Mouse (Mus musculus): Measurements from ENCODE around the gene Alad.
"Not testable (repeated sequence)": the region's sequence is repeated elsewhere in the genome, so short reads cannot be mapped to it uniquely, and the experiment has no call there.

Gene Alad

GRCm38 (mm10) chr4:62486162-62486696 lies 33.5 kb downstream of the Alad start:
- DNase-seq (ENCODE audit: low read depth, low spot score), result no peak

- no peak for DNase-seq (ENCODE audit: low read depth, low spot score)
Measured at GRCm38 (mm10) chr4:62485450-62486161, 34.1 kb downstream of the Alad start.

GRCm38 (mm10) chr4:62484928-62485327 lies 34.8 kb downstream of the Alad start:
- no peak for DNase-seq (ENCODE audit: low read depth, low spot score)

- DNase-seq (ENCODE audit: low read depth, low spot score), result no peak
Measured at GRCm38 (mm10) chr4:62480709-62481605, 38.8 kb downstream of the Alad start.

GRCm38 (mm10) chr4:62479937-62480708 lies 39.6 kb downstream of the Alad start, which contains the start of gene Bspry:
Gene Bspry (plus strand): TSS chr4:62480053.
- no peak for DNase-seq (ENCODE audit: low read depth, low spot score)

- DNase-seq (ENCODE audit: low read depth, low spot score), result not testable (repeated sequence)
Measured at GRCm38 (mm10) chr4:62479593-62479936, 40.2 kb downstream of the Alad start.

GRCm38 (mm10) chr4:62477542-62478244 lies 42.0 kb downstream of the Alad start:
- DNase-seq (ENCODE audit: low read depth, low spot score), result no peak

- DNase-seq (ENCODE audit: low read depth, low spot score), result no peak
Measured at GRCm38 (mm10) chr4:62475793-62476192, 43.9 kb downstream of the Alad start.

GRCm38 (mm10) chr4:62475131-62475530 lies 44.6 kb downstream of the Alad start:
- no peak for DNase-seq (ENCODE audit: low read depth, low spot score)

GRCm38 (mm10) chr4:62472071-62472470 lies 47.6 kb downstream of the Alad start:
- no peak for DNase-seq (ENCODE audit: low read depth, low spot score)

GRCm38 (mm10) chr4:62470598-62471051 lies 49.1 kb downstream of the Alad start, which contains the start of gene Wdr31:
Gene Wdr31 (minus strand): TSS chr4:62470896.
- DNase-seq (ENCODE audit: low read depth, low spot score), result peak; percentile 64

- peak; percentile 22 for DNase-seq (ENCODE audit: low read depth, low spot score)
Measured at GRCm38 (mm10) chr4:62468158-62468557, 51.6 kb downstream of the Alad start.

- no peak for DNase-seq (ENCODE audit: low read depth, low spot score)
Measured at GRCm38 (mm10) chr4:62463124-62463523, 56.6 kb downstream of the Alad start.

- DNase-seq (ENCODE audit: low read depth, low spot score), result no peak
Measured at GRCm38 (mm10) chr4:62460348-62460747, 59.4 kb downstream of the Alad start.
